Mouse (Mus musculus) testis, adult 2 months (tissue): ENCODE results near the gene Akr1a1.

ENCODE experiments used
- CTCF ChIP-seq: fragments of 200-500 bp; IDR thresholded peaks from 2 replicates; pipeline ENCODE4 v1.5.1; 2012; ENCODE audit warnings: low read depth, mild to moderate bottlenecking, inconsistent platforms, low read length, moderate library complexity; ENCODE audit not compliant: control insufficient read depth, insufficient read depth, insufficient replicate concordance
- POLR2A ChIP-seq: fragments of 200-500 bp; IDR thresholded peaks from 2 replicates; pipeline ENCODE4 v1.6.1; 2012; ENCODE audit warnings: low read depth, mild to moderate bottlenecking, inconsistent platforms, low read length, moderate library complexity; ENCODE audit not compliant: control insufficient read depth

GRCm38 (mm10) chr4:116649411-116649810 lies 2.1 kb downstream of the Akr1a1 start:
- TF ChIP-seq POLR2A (no peak), CTCF (no peak)
